Mouse (Mus musculus) stomach, embryonic 14.5 days (tissue): ENCODE results near the gene Notch2. TPM values are rescaled to one million over a fixed set of nuclear protein-coding genes. Genes with fewer than 3 reads are reported as not detected.

ENCODE experiments used
- ATAC-seq: fragments of 200-750 bp; cut with Nextera tagmentation; 2 replicates; pipeline ENCODE4 v1.8.0; 2017; ENCODE audit warnings: low read depth, moderate TSS enrichment; ENCODE audit not compliant: insufficient number of reproducible peaks, insufficient read depth, low FRiP score
- H3K27ac ChIP-seq: fragments of 300-500 bp; sonication (generic); 2 replicates; pipeline ENCODE4 v1.5.1; 2014; ENCODE audit warnings: mild to moderate bottlenecking, low read length, moderate library complexity, mixed read lengths
- H3K27me3 ChIP-seq: fragments of 300-500 bp; sonication (generic); 2 replicates; pipeline ENCODE4 v1.6.1; 2014; ENCODE audit warnings: low read length, control low read depth, mixed read lengths; ENCODE audit not compliant: control insufficient read depth, insufficient read depth
- H3K36me3 ChIP-seq: fragments of 300-500 bp; sonication (generic); 2 replicates; pipeline ENCODE4 v1.6.1; 2014; ENCODE audit warnings: mild to moderate bottlenecking, control low read depth, low read length, moderate library complexity, mixed read lengths; ENCODE audit not compliant: control insufficient read depth, insufficient read depth
- H3K4me1 ChIP-seq: fragments of 300-500 bp; sonication (generic); 2 replicates; pipeline ENCODE4 v1.6.1; 2014; ENCODE audit warnings: low read length, control low read depth, mixed read lengths; ENCODE audit not compliant: control insufficient read depth, insufficient read depth
- H3K4me2 ChIP-seq: fragments of 300-500 bp; sonication (generic); replicated peaks from 2 replicates; pipeline ENCODE4 v1.6.1; 2014; ENCODE audit warnings: low read depth, low read length, control low read depth
- H3K4me3 ChIP-seq: fragments of 300-500 bp; sonication (generic); 2 replicates; pipeline ENCODE4 v1.5.1; 2014; ENCODE audit warnings: low read depth, low read length, control low read depth
- H3K9ac ChIP-seq: fragments of 300-500 bp; sonication (generic); replicated peaks from 2 replicates; pipeline ENCODE4 v1.6.1; 2014; ENCODE audit warnings: low read depth, mild to moderate bottlenecking, control low read depth, low read length, moderate library complexity, mixed read lengths
- H3K9me3 ChIP-seq: fragments of 300-500 bp; sonication (generic); 2 replicates; pipeline ENCODE4 v1.6.1; 2016; ENCODE audit warnings: low read depth, low read length, control low read depth; ENCODE audit not compliant: control insufficient read depth
- WGBS: fragments of 180-500 bp; shearing (Covaris S2); extraction: QIAGEN DNeasy Blood & Tissue Kit; methylation state at CpG from one replicate; pipeline ENCODE4 v1.1.7; 2014; 5-methylcytosine and 5-hydroxymethylcytosine counted together
- polyA plus RNA-seq: library from polyadenylated mRNA; unstranded; fragments of >200 nt; fragmentation: Nextera tagmentation; extraction: Ambion mirVana; gene quantifications from 2 replicates; pipeline ENCODE4 v1.2.1, GENCODE M21; 2014

Gene Notch2
- polyA plus RNA-seq, 1 experiment from 2014 or later, result 36.2 TPM

DNA sequence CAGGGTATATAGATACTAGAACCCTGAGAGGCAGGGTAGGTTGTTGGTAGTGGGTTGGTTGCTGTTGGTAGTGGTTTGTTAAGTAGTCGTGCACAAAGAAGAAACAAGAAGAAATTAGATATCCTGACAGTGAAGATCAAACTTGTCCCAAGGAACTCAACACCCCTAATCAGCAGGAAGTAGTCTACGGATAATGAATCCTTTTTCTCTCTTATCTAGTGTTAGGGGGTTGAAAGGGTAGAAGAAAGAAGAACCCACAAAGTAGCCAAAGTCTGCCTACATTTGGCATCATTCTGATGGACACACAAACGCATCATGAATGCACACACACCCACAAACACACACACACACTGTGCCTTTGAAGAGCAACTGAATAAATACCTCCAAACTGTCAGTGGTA is 9.1 kb upstream of the Notch2 start:
- H3K9me3 ChIP-seq, result no peaks in the 10 kb centered on the region
- H3K4me2 ChIP-seq, result no peak overlapping the region
- H3K9ac ChIP-seq, result no peak overlapping the region
- 75% methylated on average over 3 of the region's 3 CpGs for WGBS
- no peaks in the 10 kb centered on the region for H3K36me3 ChIP-seq
- H3K27ac ChIP-seq, result no peak overlapping the region
- no peak for ATAC-seq
- H3K4me3 ChIP-seq, result no peak overlapping the region
- no peaks in the 10 kb centered on the region for H3K27me3 ChIP-seq
- H3K4me1 ChIP-seq, result no peaks in the 10 kb centered on the region

DNA sequence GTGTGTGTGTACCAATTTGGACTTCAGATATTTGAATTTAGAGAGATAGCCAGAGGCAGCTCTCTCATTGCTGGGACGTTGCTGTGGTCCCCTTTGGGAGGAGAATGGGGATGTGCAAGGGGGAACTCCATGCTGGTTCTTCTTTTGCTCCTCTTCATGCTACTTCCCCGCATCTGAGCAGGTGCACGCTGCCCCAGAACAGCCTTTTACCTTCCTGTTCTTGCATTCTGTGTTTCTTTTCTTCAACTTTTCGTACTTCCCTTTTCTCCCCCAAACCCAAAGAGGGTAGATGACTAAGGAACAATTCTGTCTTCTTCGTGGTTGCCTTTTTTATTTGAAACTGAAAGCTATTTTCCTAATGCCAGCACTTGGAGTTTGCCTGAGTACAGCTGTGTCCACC is 8.0 kb upstream of the Notch2 start:
- Histone ChIP-seq H3K4me1 (no peaks in the 10 kb centered on the region), H3K27ac (no peak overlapping the region), H3K36me3 (no peaks in the 10 kb centered on the region), H3K4me3 (no peak overlapping the region), H3K9me3 (no peaks in the 10 kb centered on the region), H3K27me3 (no peaks in the 10 kb centered on the region), H3K4me2 (no peak overlapping the region), H3K9ac (no peak overlapping the region)
- ATAC-seq, result no peak
- WGBS, result 76% methylated on average over 5 of the region's 5 CpGs

DNA sequence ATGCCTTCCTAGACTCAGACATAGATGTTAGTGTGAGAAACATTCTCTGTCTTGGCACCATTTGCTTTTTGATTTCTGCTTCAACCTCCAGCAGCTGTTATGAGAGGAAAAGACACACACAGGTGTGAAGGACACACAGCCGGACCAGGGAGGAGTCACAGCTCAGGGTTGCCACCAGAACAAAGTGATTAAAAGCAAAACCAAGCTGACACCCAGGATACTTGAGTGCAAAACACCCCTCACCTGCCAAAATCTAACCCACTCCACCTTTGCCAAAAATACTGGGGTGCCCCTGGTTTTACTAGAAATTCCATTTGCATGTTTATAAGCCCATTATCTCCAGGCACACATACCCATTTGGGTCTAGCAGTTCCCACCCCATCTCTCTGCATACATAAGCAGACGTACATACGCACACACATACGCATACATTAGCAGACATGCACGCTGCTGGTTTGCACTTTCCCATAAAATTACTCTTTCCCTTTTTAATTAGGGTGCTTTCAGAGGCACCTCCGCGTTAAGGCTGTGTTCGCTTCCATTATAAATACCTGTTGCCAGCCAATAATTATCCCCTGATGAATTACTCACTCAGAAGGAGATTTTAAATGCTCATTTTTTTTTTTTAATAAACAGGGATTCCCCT is 7.2 kb upstream of the Notch2 start:
- WGBS, result 72% methylated on average over 8 of the region's 8 CpGs
- H3K27ac ChIP-seq, result no peak overlapping the region
- no peak overlapping the region for H3K4me2 ChIP-seq
- no peaks in the 10 kb centered on the region for H3K4me1 ChIP-seq
- no peaks in the 10 kb centered on the region for H3K9me3 ChIP-seq
- H3K4me3 ChIP-seq, result no peak overlapping the region
- no peak for ATAC-seq
- H3K9ac ChIP-seq, result no peak overlapping the region
- no peaks in the 10 kb centered on the region for H3K36me3 ChIP-seq
- no peaks in the 10 kb centered on the region for H3K27me3 ChIP-seq

DNA sequence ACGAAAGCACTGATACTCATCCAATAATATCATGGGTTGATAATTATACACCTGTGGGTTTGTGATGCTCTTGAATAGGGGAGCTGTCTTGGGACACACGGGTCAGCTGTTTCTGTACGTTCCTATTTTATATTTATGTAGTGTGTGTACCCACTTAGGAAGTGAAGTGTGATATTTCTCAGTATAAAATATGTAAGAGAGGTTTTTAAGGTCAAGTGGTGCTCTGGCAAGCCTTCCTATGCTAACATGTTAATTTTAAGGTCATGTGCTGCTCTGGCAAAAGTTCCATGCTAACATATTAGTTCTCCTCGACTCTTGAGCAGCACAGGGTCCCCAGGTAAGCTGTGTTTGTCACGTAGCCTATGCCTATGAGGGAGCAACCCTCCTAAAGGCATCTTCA is 6.4 kb upstream of the Notch2 start:
- H3K27ac ChIP-seq, result no peak overlapping the region

DNA sequence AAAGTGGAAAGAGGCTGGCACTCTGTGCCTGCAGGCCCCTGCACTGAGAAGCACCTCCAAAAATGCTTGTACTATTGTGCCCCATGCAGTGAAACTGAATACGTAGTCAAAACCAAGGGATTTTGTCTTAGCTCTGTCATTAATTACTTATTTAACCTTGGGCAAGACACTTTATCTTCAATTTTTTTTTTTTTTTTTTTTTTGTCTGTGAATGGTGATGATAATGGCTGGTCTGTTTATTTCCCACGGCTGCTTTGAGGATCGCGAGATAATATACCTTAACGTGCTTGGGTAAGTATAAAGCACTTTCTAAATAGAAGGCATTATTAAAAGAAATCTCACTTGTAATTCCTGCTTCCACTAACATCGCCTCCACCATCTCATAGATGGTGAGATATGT is 5.2 kb upstream of the Notch2 start:
- no peaks in the 10 kb centered on the region for H3K27me3 ChIP-seq
- H3K9ac ChIP-seq, result no peak overlapping the region
- 70% methylated on average over 6 of the region's 6 CpGs for WGBS
- H3K4me2 ChIP-seq, result no peak overlapping the region
- no peak overlapping the region for H3K4me3 ChIP-seq
- no peaks in the 10 kb centered on the region for H3K36me3 ChIP-seq
- H3K4me1 ChIP-seq, result no peaks in the 10 kb centered on the region; the same call in 1 of the 2 replicates
- ATAC-seq, result no peak
- H3K27ac ChIP-seq, result no peak overlapping the region
- H3K9me3 ChIP-seq, result no peaks in the 10 kb centered on the region

More for the DNA sequence above, 6.4 kb upstream of the Notch2 start:
- WGBS, result 73% methylated on average over 5 of the region's 5 CpGs
- no peaks in the 10 kb centered on the region for H3K27me3 ChIP-seq
- H3K4me1 ChIP-seq, result no peaks in the 10 kb centered on the region
- no peak overlapping the region for H3K4me3 ChIP-seq
- no peaks in the 10 kb centered on the region for H3K9me3 ChIP-seq
- ATAC-seq, result no peak
- H3K36me3 ChIP-seq, result no peaks in the 10 kb centered on the region
- H3K9ac ChIP-seq, result no peak overlapping the region
- no peak overlapping the region for H3K4me2 ChIP-seq

DNA sequence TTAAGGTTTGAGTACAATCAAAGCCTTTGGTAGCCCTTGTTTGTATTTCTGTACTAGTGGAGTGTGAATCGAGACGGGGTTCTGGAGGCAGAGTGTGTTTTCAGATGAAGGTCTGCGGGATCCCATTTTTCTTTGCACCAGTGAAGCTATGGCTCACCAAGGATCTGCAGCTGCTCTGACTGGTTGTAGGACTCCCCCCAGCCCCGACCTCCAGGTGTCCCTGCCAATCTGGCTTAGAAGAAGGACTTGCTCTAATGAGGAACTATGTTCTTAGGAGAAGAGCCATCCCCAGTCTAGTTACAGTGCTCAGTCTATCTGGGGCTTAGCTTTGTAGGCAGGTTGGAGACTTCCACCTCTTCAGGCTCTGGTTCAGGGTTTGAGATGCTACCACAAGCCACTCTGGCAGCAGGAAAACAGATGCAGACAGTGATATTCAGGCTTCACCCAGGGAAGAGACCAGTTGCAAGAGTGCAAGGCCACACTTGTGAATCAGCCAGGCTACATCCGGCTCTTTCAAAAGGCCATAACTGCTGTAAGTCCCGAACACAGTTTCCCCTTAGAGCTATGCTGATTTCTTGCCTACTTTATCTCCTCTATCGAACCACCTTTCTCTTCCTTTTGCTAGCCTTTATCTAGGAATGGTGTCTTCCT is 4.0 kb upstream of the Notch2 start:
- no peaks in the 10 kb centered on the region; the same call in 1 of the 2 replicates for H3K4me1 ChIP-seq

DNA sequence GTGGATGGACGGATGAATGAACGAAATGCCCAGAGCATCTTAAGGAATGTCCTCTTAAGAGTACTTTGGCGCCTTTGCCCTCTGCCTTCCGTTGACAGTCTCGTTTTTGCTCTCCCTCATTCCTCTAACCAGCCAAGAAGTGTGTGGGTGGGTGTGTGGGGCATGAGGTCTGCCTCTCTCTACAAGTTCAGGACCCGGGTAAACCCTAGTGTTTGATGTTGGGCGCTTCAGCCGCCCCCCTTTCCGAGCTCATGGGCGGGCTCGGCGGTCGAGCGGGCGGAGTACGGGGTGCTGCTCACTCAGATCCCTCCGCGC is 284 bp upstream of the Notch2 start:
- ATAC-seq, result no peak
- no peaks in the 10 kb centered on the region for H3K36me3 ChIP-seq
- no peaks in the 10 kb centered on the region for H3K27me3 ChIP-seq
- no peak overlapping the region; the same call in 1 of the 2 replicates for H3K9ac ChIP-seq
- no peaks in the 10 kb centered on the region for H3K9me3 ChIP-seq
- H3K4me2 ChIP-seq, result peak overlapping the region; percentile 53
- peak overlapping the region; percentile 28; the same call in 1 of the 2 replicates for H3K27ac ChIP-seq
- H3K4me3 ChIP-seq, result peak overlapping the region; percentile 87
- under 1% methylated on average over 18 of the region's 18 CpGs for WGBS
- peaks cover 23% of the 10 kb centered on the region for H3K4me1 ChIP-seq

More for the DNA sequence above, 4.0 kb upstream of the Notch2 start:
- Histone ChIP-seq H3K4me3 (no peak overlapping the region), H3K4me2 (no peak overlapping the region), H3K27ac (no peak overlapping the region), H3K27me3 (no peaks in the 10 kb centered on the region), H3K9me3 (no peaks in the 10 kb centered on the region), H3K9ac (no peak overlapping the region), H3K36me3 (no peaks in the 10 kb centered on the region)
- 70% methylated on average over 7 of the region's 7 CpGs for WGBS
- ATAC-seq, result no peak

DNA sequence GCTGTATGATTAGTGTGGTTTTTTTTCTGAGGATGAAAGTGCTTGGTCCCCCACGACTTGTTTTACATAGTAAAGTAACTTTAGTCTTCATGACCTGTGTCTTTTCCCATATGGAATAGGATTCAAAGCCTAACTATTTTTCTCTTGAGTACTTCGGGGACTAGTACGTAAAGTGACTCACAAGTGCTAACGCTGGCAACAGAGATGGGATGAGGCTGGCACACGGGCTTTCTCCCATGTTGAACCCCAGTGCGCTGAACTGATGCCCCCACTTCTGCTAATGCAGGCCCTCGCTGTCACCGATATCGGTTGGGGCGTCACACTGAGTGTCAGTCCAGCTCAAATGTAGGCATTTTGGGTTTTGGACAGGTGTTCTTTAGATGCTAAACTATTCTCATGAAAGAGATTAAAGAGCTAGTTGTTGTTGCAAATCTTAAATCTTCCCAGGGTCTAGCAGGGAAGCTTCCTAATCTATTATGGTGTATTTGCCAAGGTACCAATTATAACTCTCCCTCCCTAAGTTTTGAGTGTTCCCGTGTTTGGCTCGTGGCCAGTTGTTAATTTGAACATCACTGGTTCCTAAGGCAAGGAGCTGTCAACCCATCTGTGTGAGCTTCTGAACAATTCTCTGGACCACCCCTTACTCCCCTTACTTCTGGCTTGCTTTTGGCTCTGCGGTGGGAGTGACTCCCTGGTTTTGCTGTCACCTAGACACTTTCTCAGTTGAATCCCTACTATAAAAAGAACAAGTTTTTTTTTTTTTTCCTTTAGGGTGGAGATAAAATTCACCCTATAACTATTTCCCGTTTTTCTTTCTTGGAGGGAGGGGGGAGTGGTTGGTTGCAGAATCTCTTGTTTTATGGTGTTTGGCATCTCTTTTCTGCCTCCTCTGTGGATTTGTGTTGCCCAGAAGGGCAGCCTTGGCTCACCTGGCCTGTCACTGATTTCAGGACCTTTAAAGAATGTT is 2.2 kb downstream of the Notch2 start:
- Histone ChIP-seq H3K36me3 (no peaks in the 10 kb centered on the region), H3K27me3 (no peaks in the 10 kb centered on the region), H3K27ac (no peak overlapping the region), H3K4me3 (peak overlapping the region; percentile 87), H3K4me2 (peak overlapping the region; percentile 53), H3K9me3 (no peaks in the 10 kb centered on the region), H3K9ac (no peak overlapping the region; the same call in 1 of the 2 replicates), H3K4me1 (peaks cover 39% of the 10 kb centered on the region)
- 61% methylated on average over 14 of the region's 14 CpGs for WGBS
- ATAC-seq, result no peak
